Mouse (Mus musculus): ENCODE measurements around the gene Map3k5. TPM values are rescaled to one million over a fixed set of nuclear protein-coding genes. Genes with fewer than 3 reads are reported as not detected.

The Map3k5 gene
- polyA plus RNA-seq, 1 experiment = 3.9 TPM

- DNase-seq (ENCODE audit: low read depth, low spot score) = no peak
- WGBS = 80% methylated on average over 2 of the region's 2 CpGs
Measured at GRCm38 (mm10) chr10:20036375-20036774, 102.1 kb downstream of the Map3k5 start.

- no peak for DNase-seq (ENCODE audit: low read depth, low spot score)
- 73% methylated on average over 7 of the region's 7 CpGs for WGBS
Measured at GRCm38 (mm10) chr10:20036846-20037245, 102.6 kb downstream of the Map3k5 start.

GRCm38 (mm10) chr10:20039531-20039930 is 105.3 kb downstream of the Map3k5 start:
- DNase-seq (ENCODE audit: low read depth, low spot score) = no peak
- 90% methylated on average over 3 of the region's 3 CpGs for WGBS

GRCm38 (mm10) chr10:20040116-20040515 is 105.8 kb downstream of the Map3k5 start:
- 30% methylated on average over 7 of the region's 7 CpGs for WGBS
- peak; percentile 27 for DNase-seq (ENCODE audit: low read depth, low spot score)

- 56% methylated on average over 4 of the region's 4 CpGs for WGBS
- DNase-seq (ENCODE audit: low read depth, low spot score) = no peak
Measured at GRCm38 (mm10) chr10:20040677-20041076, 106.4 kb downstream of the Map3k5 start.

GRCm38 (mm10) chr10:20042081-20042480 is 107.8 kb downstream of the Map3k5 start:
- WGBS = 96% methylated on average over 8 of the region's 8 CpGs
- DNase-seq (ENCODE audit: low read depth, low spot score) = no peak

GRCm38 (mm10) chr10:20044051-20044450 is 109.8 kb downstream of the Map3k5 start:
- whole genome bisulfite sequencing = 83% methylated on average over 2 of the region's 2 CpGs
- DNase-seq (ENCODE audit: low read depth, low spot score) = no peak

GRCm38 (mm10) chr10:20045733-20046495 is 111.6 kb downstream of the Map3k5 start:
- DNase-seq (ENCODE audit: low read depth, low spot score) = peak; percentile 81
- WGBS = 13% methylated on average over 4 of the region's 4 CpGs

- DNase-seq (ENCODE audit: low read depth, low spot score) = no peak
- 89% methylated on average over 14 of the region's 14 CpGs for WGBS
Measured at GRCm38 (mm10) chr10:20056859-20057644, 122.8 kb downstream of the Map3k5 start.

- no peak for DNase-seq (ENCODE audit: low read depth, low spot score)
- WGBS = 91% methylated on average over 10 of the region's 10 CpGs
Measured at GRCm38 (mm10) chr10:20058031-20058430, 123.8 kb downstream of the Map3k5 start.

- DNase-seq (ENCODE audit: low read depth, low spot score) = no peak
- 73% methylated on average over 10 of the region's 10 CpGs for WGBS
Measured at GRCm38 (mm10) chr10:20058841-20059240, 124.6 kb downstream of the Map3k5 start.

GRCm38 (mm10) chr10:20060320-20060970 is 126.2 kb downstream of the Map3k5 start:
- DNase-seq (ENCODE audit: low read depth, low spot score) = no peak

GRCm38 (mm10) chr10:20064556-20065207 is 130.4 kb downstream of the Map3k5 start:
- WGBS = 88% methylated on average over 9 of the region's 9 CpGs
- no peak for DNase-seq (ENCODE audit: low read depth, low spot score)

More at GRCm38 (mm10) chr10:20060320-20060970, 126.2 kb downstream of the Map3k5 start:
- 64% methylated on average over 15 of the region's 15 CpGs for WGBS

- 98% methylated on average over 1 of the region's 1 CpGs for WGBS
- no peak for DNase-seq (ENCODE audit: low read depth, low spot score)
Measured at GRCm38 (mm10) chr10:20066069-20066665, 131.9 kb downstream of the Map3k5 start.

GRCm38 (mm10) chr10:20069771-20070460 is 135.6 kb downstream of the Map3k5 start:
- DNase-seq (ENCODE audit: low read depth, low spot score) = no peak

GRCm38 (mm10) chr10:20070576-20071109 is 136.4 kb downstream of the Map3k5 start:
- DNase-seq (ENCODE audit: low read depth, low spot score) = no peak
- WGBS = 78% methylated on average over 14 of the region's 14 CpGs

More at GRCm38 (mm10) chr10:20069771-20070460, 135.6 kb downstream of the Map3k5 start:
- 92% methylated on average over 11 of the region's 11 CpGs for WGBS

GRCm38 (mm10) chr10:20071716-20072115 is 137.4 kb downstream of the Map3k5 start:
- DNase-seq (ENCODE audit: low read depth, low spot score) = no peak
- 72% methylated on average over 6 of the region's 6 CpGs for WGBS

- DNase-seq (ENCODE audit: low read depth, low spot score) = peak; percentile 24
- 72% methylated on average over 7 of the region's 7 CpGs for WGBS
Measured at GRCm38 (mm10) chr10:20073236-20073893, 139.1 kb downstream of the Map3k5 start.

Data from large intestine, adult 2 months (tissue).